18 mouse cellular contexts compared by ENCODE assay signal in genomic region chr3:88929501-88929900, GRCm38 (mm10).
"Had no signal": no experiment of that assay in that cellular context is flagged by ENCODE, and none has a peak within 500 bp of the region (broad histone marks: within the 10 kb centered on the region; RNA-seq: fewer than 3 reads in every experiment).

No protein-coding gene starts in this region.

- H3K9ac ChIP-seq: liver, embryonic 12.5 days; liver, embryonic 14.5 days; lung, embryonic 14.5 days; midbrain, embryonic 12.5 days; neural tube, embryonic 13.5 days; neural tube, embryonic 15.5 days had no signal

- ATAC-seq: liver, embryonic 12.5 days; midbrain, embryonic 16.5 days had no signal

- H3K4me2 ChIP-seq: liver, embryonic 12.5 days; lung, embryonic 14.5 days; midbrain, embryonic 12.5 days; neural tube, embryonic 13.5 days; neural tube, embryonic 15.5 days had no signal

- H3K9me3 ChIP-seq: liver, embryonic 12.5 days; midbrain, embryonic 10.5 days; midbrain, embryonic 12.5 days; neural tube, embryonic 13.5 days; neural tube, embryonic 15.5 days had no signal

- H3K27ac ChIP-seq: liver, embryonic 12.5 days; liver, embryonic 14.5 days; midbrain, embryonic 10.5 days; midbrain, embryonic 12.5 days; neural tube, embryonic 13.5 days; neural tube, embryonic 15.5 days had no signal

- DNase-seq: lung, adult 18-20 months; lung, embryonic 14.5 days; lung, postnatal 10 days; lung, postnatal 4 days; midbrain, embryonic 14.5 days; retina, postnatal 1 day; right cerebral cortex, adult 18-20 months; right cerebral cortex, postnatal 25 days; right cerebral cortex, postnatal 4 days; spleen, adult 18-20 months had no signal

- H3K4me3 ChIP-seq: liver, embryonic 12.5 days; midbrain, embryonic 10.5 days; midbrain, embryonic 12.5 days; myocyte; neural tube, embryonic 13.5 days; neural tube, embryonic 15.5 days had no signal

- H3K4me1 ChIP-seq: midbrain, embryonic 10.5 days; midbrain, embryonic 12.5 days; neural tube, embryonic 13.5 days; neural tube, embryonic 15.5 days had no signal

- H3K27me3 ChIP-seq: liver, embryonic 12.5 days; midbrain, embryonic 12.5 days; neural tube, embryonic 13.5 days; neural tube, embryonic 15.5 days had no signal
